Mouse (Mus musculus) forebrain, embryonic 11.5 days (tissue): ENCODE data around the gene Ccng2. TPM values are rescaled to one million over a fixed set of nuclear protein-coding genes. Genes with fewer than 3 reads are reported as not detected.

Experiments
- ATAC-seq: fragments of 200-750 bp; cut with Nextera tagmentation; replicated peaks from 2 replicates; pipeline ENCODE4 v1.8.0; 2017; ENCODE audit warnings: moderate TSS enrichment; ENCODE audit not compliant: low FRiP score
- DNase-seq: peaks from one replicate; pipeline ENCODE4 v3.0.0-alpha.2; 2017; ENCODE audit warnings: low spot score
- H3K27ac ChIP-seq: fragments of 300-500 bp; sonication (generic); 2 replicates; pipeline ENCODE4 v1.5.1; 2014; ENCODE audit warnings: low read depth, low read length
- H3K27me3 ChIP-seq: fragments of 300-500 bp; sonication (generic); 2 replicates; pipeline ENCODE4 v1.6.1; 2014; ENCODE audit warnings: mild to moderate bottlenecking, low read length, mixed read lengths; ENCODE audit not compliant: control insufficient read depth, insufficient read depth
- H3K36me3 ChIP-seq: fragments of 300-500 bp; sonication (generic); 2 replicates; pipeline ENCODE4 v1.6.1; 2014; ENCODE audit warnings: mild to moderate bottlenecking, low read length, moderate library complexity, mixed read lengths; ENCODE audit not compliant: control insufficient read depth, insufficient read depth
- H3K4me1 ChIP-seq: fragments of 300-500 bp; sonication (generic); replicated peaks from 2 replicates; pipeline ENCODE4 v1.6.1; 2014; ENCODE audit warnings: low read length, mixed read lengths; ENCODE audit not compliant: control insufficient read depth, insufficient read depth
- H3K4me2 ChIP-seq: fragments of 300-500 bp; sonication (generic); 2 replicates; pipeline ENCODE4 v1.6.1; 2014; ENCODE audit warnings: low read depth, mild to moderate bottlenecking, low read length, moderate library complexity, mixed read lengths; ENCODE audit not compliant: severe bottlenecking
- H3K4me3 ChIP-seq: fragments of 300-500 bp; sonication (generic); 2 replicates; pipeline ENCODE4 v1.5.1; 2014; ENCODE audit warnings: low read depth, low read length
- H3K9ac ChIP-seq: fragments of 300-500 bp; sonication (generic); 2 replicates; pipeline ENCODE4 v1.6.1; 2014; ENCODE audit warnings: low read length
- H3K9me3 ChIP-seq: fragments of 300-500 bp; sonication (generic); 2 replicates; pipeline ENCODE4 v1.6.1; 2016; ENCODE audit warnings: low read length, mixed read lengths; ENCODE audit not compliant: control insufficient read depth
- WGBS: fragments of 180-500 bp; shearing (Covaris S2); extraction: QIAGEN DNeasy Blood & Tissue Kit; methylation state at CpG from one replicate; pipeline ENCODE4 v1.1.7; 2014; 5-methylcytosine and 5-hydroxymethylcytosine counted together
- polyA plus RNA-seq: library from polyadenylated mRNA; unstranded; fragments of >200 nt; fragmentation: Nextera tagmentation; extraction: Ambion mirVana; gene quantifications from 2 replicates; pipeline ENCODE4 v1.2.1, GENCODE M21; 2014

Ccng2 gene
- polyA plus RNA-seq = 80.7 and 84.6 TPM in 2 replicates

DNA sequence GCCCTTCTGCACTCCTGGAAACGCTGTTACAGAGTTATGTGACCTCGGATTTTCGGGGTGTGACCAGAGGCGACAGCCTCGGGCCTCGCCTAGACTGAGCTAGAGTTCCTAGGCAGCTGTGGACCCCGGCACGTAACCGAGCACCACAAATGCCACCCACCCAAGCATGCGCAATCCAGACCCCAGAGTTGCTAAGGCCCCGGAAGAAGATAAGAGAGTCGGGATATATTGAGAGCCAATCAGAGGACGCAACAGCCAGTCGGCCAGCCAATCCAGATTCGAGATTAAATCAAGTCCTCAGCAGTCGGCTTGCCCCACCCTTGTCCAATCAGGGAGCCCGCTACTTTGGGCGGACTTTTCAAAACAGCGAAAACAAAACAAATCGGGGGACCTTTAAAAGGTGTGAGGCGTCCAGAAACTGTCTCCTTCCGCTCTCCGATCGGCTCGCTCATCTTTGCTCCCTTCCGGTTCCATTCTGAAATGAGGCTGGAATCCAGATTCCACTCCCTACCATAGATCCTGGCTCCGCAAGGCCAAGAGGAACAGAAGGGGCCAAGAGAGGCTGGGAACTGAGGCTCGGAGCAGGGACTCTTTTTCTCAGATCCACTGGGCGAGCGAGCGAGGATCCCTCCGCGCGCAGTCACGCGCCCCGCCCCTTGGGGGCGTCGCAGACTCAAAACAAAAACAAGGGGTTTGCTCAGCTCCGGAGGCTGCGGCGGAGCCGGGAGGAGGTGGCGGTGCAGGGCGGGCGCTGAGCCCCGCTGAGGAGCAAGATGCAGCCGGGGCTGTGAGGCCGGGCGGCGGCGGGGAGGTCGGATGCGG is at the start of gene Ccng2:
Gene Ccng2 (plus strand): TSS at position 375 of the 822 bp plus-strand sequence.
- ATAC-seq (peak; percentile 96), DNase-seq (peak; percentile 95)
- WGBS = under 1% methylated on average over 53 of the region's 54 CpGs
- Histone ChIP-seq H3K4me1 (0 out of 2 replicates have a peak, but pooled peaks cover 2% of the 10 kb centered on the region), H3K27me3 (no peaks in the 10 kb centered on the region), H3K4me2 (peak within 1 kb of the TSS; percentile 56), H3K36me3 (peaks cover 9% of the 10 kb centered on the region), H3K9me3 (no peaks in the 10 kb centered on the region), H3K27ac (peak within 1 kb of the TSS; percentile 91), H3K9ac (peak within 1 kb of the TSS; percentile 96), H3K4me3 (peak within 1 kb of the TSS; percentile 96)

DNA sequence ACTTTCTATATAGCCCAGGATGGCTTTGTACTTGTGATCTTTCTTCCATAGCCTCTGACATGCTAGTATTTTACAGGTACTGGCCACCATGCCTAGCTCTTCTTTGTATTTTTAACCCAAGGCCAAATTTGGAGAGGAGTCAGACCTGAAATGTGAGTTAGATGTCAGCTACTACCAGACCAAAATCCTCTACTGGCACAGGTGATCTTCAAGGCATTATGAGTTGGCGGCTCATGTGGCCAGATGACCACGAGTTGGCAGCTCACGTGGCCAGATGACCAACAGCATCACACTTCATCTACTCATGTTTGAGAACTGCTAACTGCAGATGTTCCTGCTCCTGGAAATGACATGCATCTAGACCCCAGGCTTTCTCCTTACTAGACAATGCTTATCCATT is 48.7 kb upstream of the Ccng2 start:
- Histone ChIP-seq H3K4me2 (no peak overlapping the region), H3K36me3 (no peaks in the 10 kb centered on the region), H3K27ac (no peak overlapping the region), H3K4me1 (no peaks in the 10 kb centered on the region), H3K4me3 (no peak overlapping the region), H3K9ac (no peak overlapping the region), H3K27me3 (no peaks in the 10 kb centered on the region), H3K9me3 (no peaks in the 10 kb centered on the region)
- ATAC-seq = no peak
- DNase-seq = no peak
- 91% methylated on average over 3 of the region's 3 CpGs for WGBS

DNA sequence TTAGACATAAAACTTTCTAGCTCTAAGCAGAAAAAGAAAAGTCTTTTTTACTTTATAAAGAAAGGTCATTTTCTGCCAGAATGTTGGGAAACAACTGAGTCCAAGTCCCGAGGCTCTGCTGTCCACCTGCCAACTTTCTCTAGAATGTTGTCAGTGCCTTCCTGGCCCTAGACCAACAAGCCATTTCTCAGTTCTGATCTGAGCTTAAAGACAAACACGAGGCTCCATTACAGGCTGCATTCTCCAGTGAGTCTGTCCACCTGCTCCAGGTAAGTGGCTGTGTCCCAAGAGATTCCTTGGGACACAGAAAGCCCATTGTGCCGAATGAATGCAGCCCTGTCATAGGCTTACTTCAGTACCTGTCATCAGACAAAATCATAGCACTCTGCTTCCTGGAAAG is 45.4 kb upstream of the Ccng2 start:
- no peaks in the 10 kb centered on the region for H3K4me1 ChIP-seq
- no peak overlapping the region for H3K4me2 ChIP-seq
- no peak overlapping the region for H3K27ac ChIP-seq
- no peaks in the 10 kb centered on the region for H3K9me3 ChIP-seq
- DNase-seq (no peak), ATAC-seq (no peak)
- no peak overlapping the region for H3K9ac ChIP-seq
- H3K4me3 ChIP-seq = no peak overlapping the region
- no peaks in the 10 kb centered on the region for H3K36me3 ChIP-seq
- WGBS = 81% methylated on average over 3 of the region's 3 CpGs
- no peaks in the 10 kb centered on the region for H3K27me3 ChIP-seq

DNA sequence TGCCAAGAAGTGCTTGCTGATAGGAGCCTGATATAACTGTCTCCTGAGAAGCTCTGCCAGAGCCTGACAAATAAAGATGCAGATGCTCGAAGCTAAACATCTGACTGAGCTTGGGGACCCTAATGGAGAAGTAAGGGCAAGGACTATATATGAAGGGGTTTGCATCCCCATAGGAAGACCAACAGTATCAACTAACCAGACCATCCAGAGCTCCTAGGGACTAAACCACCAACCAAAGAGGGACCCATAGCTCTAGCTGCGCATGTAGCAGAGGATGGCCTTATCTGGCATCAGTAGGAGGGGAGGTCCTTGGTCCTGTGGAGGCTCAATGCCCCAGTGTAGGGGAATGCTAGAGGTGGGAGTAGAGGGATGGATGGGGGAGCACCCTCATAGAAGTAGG is 42.5 kb upstream of the Ccng2 start:
- DNase-seq = no peak
- H3K4me3 ChIP-seq = no peak overlapping the region
- H3K4me1 ChIP-seq = no peaks in the 10 kb centered on the region
- no peaks in the 10 kb centered on the region for H3K36me3 ChIP-seq
- H3K27ac ChIP-seq = no peak overlapping the region
- 86% methylated on average over 2 of the region's 2 CpGs for WGBS
- H3K9me3 ChIP-seq = no peaks in the 10 kb centered on the region
- no peak overlapping the region for H3K4me2 ChIP-seq
- no peaks in the 10 kb centered on the region for H3K27me3 ChIP-seq
- H3K9ac ChIP-seq = no peak overlapping the region
- ATAC-seq = no peak

DNA sequence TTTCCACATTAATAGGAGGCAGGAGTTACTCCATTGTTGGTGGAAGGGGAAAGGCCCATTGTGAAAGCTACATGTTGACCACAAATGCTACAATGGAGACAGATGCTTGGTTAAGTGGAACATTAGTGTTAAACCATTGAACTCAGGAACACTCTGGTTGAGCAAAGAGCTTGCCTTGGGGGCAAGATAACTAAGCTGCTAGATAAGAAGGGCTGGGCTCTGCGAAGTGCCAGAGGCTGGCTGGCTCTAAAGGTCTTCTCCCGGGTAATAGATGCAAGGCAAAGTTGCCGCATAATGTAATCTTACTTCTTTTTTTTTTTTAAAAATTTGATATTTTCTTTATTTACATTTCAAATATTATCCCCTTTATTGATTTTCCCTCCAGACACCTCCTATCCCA is 39.9 kb upstream of the Ccng2 start:
- Histone ChIP-seq H3K4me2 (no peak overlapping the region), H3K4me1 (no peaks in the 10 kb centered on the region), H3K4me3 (no peak overlapping the region), H3K36me3 (no peaks in the 10 kb centered on the region), H3K27ac (no peak overlapping the region), H3K9me3 (no peaks in the 10 kb centered on the region), H3K27me3 (no peaks in the 10 kb centered on the region), H3K9ac (no peak overlapping the region)
- DNase-seq = no peak
- WGBS = 93% methylated on average over 3 of the region's 3 CpGs
- ATAC-seq = no peak

DNA sequence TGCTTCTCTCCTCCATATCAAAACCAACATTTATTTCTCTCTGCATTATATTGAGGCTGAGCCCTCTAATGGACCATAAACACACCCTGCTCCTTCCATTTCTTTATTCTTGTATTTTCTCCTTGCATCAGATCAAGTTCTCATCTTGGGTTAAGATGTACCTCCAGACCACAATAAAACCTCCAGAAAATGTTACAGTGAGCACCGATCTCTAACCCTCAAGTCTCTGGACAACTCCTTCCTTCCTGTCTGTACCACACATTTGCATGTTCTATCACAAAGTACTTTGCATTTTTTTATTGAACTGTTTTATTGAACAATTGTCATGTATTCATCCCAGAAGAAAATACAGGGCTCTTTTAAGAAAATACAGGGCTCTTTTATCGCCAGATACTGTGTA is 37.5 kb upstream of the Ccng2 start:
- WGBS = 87% methylated on average over 2 of the region's 2 CpGs
- no peaks in the 10 kb centered on the region for H3K36me3 ChIP-seq
- no peaks in the 10 kb centered on the region for H3K9me3 ChIP-seq
- H3K27me3 ChIP-seq = no peaks in the 10 kb centered on the region
- H3K4me1 ChIP-seq = no peaks in the 10 kb centered on the region
- no peak overlapping the region for H3K4me3 ChIP-seq
- H3K4me2 ChIP-seq = no peak overlapping the region
- DNase-seq = no peak
- H3K9ac ChIP-seq = no peak overlapping the region
- no peak for ATAC-seq
- H3K27ac ChIP-seq = no peak overlapping the region

DNA sequence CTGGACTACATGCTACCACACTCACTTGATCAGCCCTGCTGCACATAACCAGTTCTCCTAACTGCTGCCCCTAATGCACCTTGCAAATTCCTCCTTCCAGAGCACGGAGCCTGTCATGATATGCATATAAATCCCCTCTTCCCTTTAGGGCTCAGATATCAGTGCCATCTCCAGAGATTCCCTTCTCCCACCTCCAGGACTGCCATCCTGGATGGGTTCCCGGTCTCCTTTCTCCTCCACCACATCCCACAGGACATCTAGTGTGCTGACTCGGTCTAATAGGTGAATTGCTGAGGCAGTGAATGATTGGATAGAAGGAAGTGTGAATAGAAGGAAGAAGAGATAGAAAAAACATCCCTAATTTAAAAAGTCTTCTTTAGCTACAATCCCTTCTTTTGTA is 35.3 kb upstream of the Ccng2 start:
- H3K27me3 ChIP-seq = no peaks in the 10 kb centered on the region
- WGBS = 74% methylated on average over 3 of the region's 3 CpGs

DNA sequence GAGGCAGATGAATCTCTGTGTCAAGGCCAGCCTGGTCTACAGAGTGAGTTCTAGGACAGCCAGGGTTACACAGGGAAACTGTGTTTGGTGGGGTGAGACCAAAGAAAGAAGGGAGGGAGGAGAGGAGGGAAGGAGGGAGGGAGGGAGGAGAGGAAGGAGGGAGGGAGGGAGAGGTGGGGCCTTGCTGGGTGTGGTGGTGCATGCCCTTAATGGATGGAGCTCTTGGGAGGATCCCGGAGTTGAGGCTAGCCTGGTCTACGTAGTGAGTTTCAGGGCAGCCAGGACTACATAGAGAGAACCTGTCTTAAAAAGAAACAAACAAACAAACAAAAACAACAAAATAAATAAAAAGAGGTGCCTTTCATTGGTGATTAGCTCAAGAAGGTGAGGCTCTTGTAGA is 34.2 kb upstream of the Ccng2 start:
- Histone ChIP-seq H3K4me2 (no peak overlapping the region), H3K27me3 (no peaks in the 10 kb centered on the region), H3K27ac (no peak overlapping the region), H3K4me3 (no peak overlapping the region), H3K36me3 (no peaks in the 10 kb centered on the region), H3K9ac (no peak overlapping the region), H3K9me3 (no peaks in the 10 kb centered on the region), H3K4me1 (no peaks in the 10 kb centered on the region)
- no peak for DNase-seq
- ATAC-seq = no peak
- WGBS = 97% methylated on average over 2 of the region's 2 CpGs

More for the DNA sequence above, 35.3 kb upstream of the Ccng2 start:
- Histone ChIP-seq H3K36me3 (no peaks in the 10 kb centered on the region), H3K4me3 (no peak overlapping the region), H3K9ac (no peak overlapping the region), H3K4me2 (no peak overlapping the region), H3K9me3 (no peaks in the 10 kb centered on the region), H3K4me1 (no peaks in the 10 kb centered on the region), H3K27ac (no peak overlapping the region)
- ATAC-seq = no peak
- no peak for DNase-seq

DNA sequence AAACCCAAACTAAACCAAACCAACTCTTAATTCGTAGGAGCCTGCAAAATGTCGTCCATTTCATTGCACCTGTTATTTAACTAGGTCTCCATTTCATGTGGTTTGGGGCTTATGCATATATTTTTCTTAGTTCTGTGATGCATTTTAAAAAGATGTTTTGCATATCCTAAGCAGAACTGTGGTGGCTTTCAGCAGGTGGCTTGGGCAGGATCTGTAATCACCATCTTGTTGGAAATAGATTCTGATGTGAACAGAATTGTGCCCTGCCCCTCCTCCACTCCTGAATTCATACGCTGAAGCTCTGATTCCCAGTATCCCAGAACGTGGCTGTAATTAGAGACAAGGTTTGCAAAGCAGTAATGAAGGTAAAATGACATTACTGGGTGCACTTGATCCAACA is 32.9 kb upstream of the Ccng2 start:
- Histone ChIP-seq H3K4me1 (no peaks in the 10 kb centered on the region), H3K27ac (no peak overlapping the region), H3K9me3 (no peaks in the 10 kb centered on the region), H3K36me3 (no peaks in the 10 kb centered on the region), H3K4me2 (no peak overlapping the region), H3K27me3 (no peaks in the 10 kb centered on the region), H3K9ac (no peak overlapping the region), H3K4me3 (no peak overlapping the region)
- 64% methylated on average over 4 of the region's 4 CpGs for WGBS
- ATAC-seq (no peak), DNase-seq (no peak)
